Mouse (Mus musculus): Measurements from ENCODE around the gene Sgk1. TPM values are rescaled to one million over a fixed set of nuclear protein-coding genes. Genes with fewer than 3 reads are reported as not detected.

Gene Sgk1
- polyA plus RNA-seq, 1 experiment from 2014 or later: 150 TPM

DNA sequence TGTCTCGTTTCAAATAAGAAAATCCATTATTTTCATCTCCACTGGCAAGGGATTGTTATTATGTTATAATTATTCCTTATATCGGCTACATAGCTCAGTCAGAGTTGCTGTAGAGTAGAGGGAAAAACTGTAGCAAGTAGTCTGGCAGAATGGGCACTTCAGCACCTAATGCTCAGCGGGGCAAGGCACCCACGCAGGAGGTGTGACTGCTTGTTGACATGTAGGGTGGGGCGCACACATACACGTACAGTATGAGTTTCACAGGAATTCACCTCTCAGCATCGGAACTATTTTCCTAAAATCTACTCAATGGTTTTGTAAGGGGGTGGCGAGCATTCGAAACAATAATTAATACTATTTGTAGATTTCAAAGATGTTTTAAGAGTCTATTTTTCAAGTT, 28.4 kb downstream of the Sgk1 start:
- WGBS: 86% methylated on average over 9 of the region's 9 CpGs
- no peaks in the 10 kb centered on the region for H3K36me3 ChIP-seq (ENCODE audit: insufficient read depth, low read length)
- no peaks in the 10 kb centered on the region for H3K27me3 ChIP-seq (ENCODE audit: insufficient read depth, low read length)
- no peak overlapping the region for H3K27ac ChIP-seq
- H3K9ac ChIP-seq (ENCODE audit: low read depth, low read length): no peak overlapping the region
- no peak overlapping the region for H3K4me3 ChIP-seq (replicated peaks; ENCODE audit: low read depth, low read length)
- TF ChIP-seq CTCF (IDR thresholded peaks at IDR 0.05; ENCODE audit: low read depth): no peak
- no peak overlapping the region for H3K4me2 ChIP-seq (ENCODE audit: low read length)
- ATAC-seq (replicated peaks; ENCODE audit: low FRiP score, low read depth) (no peak), DNase-seq (ENCODE audit: low spot score) (no peak)
- H3K9me3 ChIP-seq (replicated peaks; ENCODE audit: low read length): no peaks in the 10 kb centered on the region
- no peaks in the 10 kb centered on the region for H3K4me1 ChIP-seq (replicated peaks; ENCODE audit: insufficient read depth, low read length)

DNA sequence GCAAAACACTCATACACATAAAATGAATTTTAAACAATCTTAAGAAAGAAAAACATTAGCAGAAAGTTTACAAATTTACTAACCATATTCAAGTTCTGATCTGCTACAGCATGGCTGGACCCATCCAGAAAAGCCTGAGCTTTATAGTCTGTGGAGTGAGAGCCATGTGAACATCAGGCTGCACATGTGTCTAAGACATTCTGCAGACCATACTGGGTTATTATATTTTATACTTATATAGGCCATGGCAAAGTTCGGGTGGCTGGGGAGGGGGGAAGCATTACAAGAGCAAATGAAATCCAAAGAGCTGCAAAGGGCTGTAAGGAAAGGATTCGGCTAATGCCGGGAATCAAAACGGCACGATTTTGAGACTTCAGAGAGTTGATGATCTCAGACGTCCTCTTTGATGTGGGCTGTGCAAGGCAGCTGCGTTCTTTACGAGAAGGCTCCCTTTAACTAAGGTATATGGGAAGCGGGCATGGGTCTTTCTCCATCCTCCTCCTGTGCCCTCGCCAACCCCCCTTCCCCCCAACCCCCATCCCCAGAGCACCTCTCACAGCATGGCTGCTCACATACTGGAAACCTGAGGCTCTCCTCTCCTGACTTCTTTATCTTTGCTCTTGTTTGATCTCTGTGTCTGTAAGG, 29.4 kb downstream of the Sgk1 start:
- no peak for TF ChIP-seq CTCF (IDR thresholded peaks at IDR 0.05; ENCODE audit: low read depth)
- Histone ChIP-seq H3K4me2 (ENCODE audit: low read length) (no peak overlapping the region), H3K36me3 (ENCODE audit: insufficient read depth, low read length) (no peaks in the 10 kb centered on the region), H3K4me1 (replicated peaks; ENCODE audit: insufficient read depth, low read length) (no peaks in the 10 kb centered on the region), H3K4me3 (replicated peaks; ENCODE audit: low read depth, low read length) (no peak overlapping the region), H3K27ac (no peak overlapping the region), H3K9ac (ENCODE audit: low read depth, low read length) (no peak overlapping the region), H3K27me3 (ENCODE audit: insufficient read depth, low read length) (no peaks in the 10 kb centered on the region), H3K9me3 (replicated peaks; ENCODE audit: low read length) (no peaks in the 10 kb centered on the region)
- ATAC-seq (replicated peaks; ENCODE audit: low FRiP score, low read depth) (no peak), DNase-seq (ENCODE audit: low spot score) (no peak)
- WGBS: 73% methylated on average over 10 of the region's 10 CpGs

GRCm38 (mm10) chr10:21914751-21915150, 32.8 kb downstream of the Sgk1 start:
- H3K9me3 ChIP-seq (replicated peaks; ENCODE audit: low read length): no peaks in the 10 kb centered on the region
- H3K4me3 ChIP-seq (replicated peaks; ENCODE audit: low read depth, low read length): no peak overlapping the region
- no peak overlapping the region for H3K4me2 ChIP-seq (ENCODE audit: low read length)
- no peaks in the 10 kb centered on the region for H3K4me1 ChIP-seq (replicated peaks; ENCODE audit: insufficient read depth, low read length)
- no peak overlapping the region for H3K27ac ChIP-seq
- no peaks in the 10 kb centered on the region for H3K36me3 ChIP-seq (ENCODE audit: insufficient read depth, low read length)
- ATAC-seq (replicated peaks; ENCODE audit: low FRiP score, low read depth) (no peak), DNase-seq (ENCODE audit: low spot score) (no peak)
- no peak overlapping the region for H3K9ac ChIP-seq (ENCODE audit: low read depth, low read length)
- H3K27me3 ChIP-seq (ENCODE audit: insufficient read depth, low read length): no peaks in the 10 kb centered on the region
- TF ChIP-seq CTCF (IDR thresholded peaks at IDR 0.05; ENCODE audit: low read depth): no peak
- 46% methylated on average over 1 of the region's 1 CpGs for WGBS

DNA sequence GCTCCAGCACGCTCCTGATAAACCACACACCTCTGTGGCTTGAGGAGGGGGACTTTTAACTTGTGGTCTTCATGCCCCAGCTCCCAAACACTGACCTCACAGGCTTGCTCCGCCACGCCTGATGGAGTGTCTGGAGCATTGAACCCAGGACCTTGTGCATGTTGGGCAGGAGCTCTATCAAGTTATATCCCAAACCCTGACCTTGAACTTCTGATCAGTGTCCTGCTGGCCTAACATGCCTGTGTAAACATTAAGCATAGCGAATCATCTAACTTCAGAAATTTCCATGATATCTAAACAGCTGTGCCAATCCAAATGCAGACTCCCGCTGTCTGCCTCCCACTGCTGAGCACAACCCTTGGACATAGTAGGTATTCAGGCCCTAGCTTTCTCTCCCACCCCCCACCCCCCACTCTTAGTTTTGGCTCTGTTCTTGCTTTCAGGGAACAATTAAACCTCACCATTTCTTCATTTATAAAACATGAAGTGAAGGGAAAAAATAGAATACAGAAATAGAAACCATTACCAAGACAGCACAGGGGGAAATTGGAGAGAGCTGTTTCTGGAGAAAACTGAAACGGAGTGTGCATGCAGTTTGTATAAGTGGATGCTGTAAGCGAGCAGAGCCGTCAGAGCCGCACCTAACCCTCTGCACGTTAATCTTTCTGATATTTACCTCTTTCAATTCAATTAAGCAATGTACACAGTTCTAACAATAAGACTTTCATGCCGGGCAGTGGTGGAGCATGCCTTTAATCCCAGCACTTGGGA, 34.5 kb downstream of the Sgk1 start:
- TF ChIP-seq CTCF (IDR thresholded peaks at IDR 0.05; ENCODE audit: low read depth): no peak
- 79% methylated on average over 11 of the region's 11 CpGs for WGBS
- H3K27ac ChIP-seq: no peak overlapping the region
- no peaks in the 10 kb centered on the region for H3K4me1 ChIP-seq (replicated peaks; ENCODE audit: insufficient read depth, low read length)
- no peak overlapping the region for H3K9ac ChIP-seq (ENCODE audit: low read depth, low read length)
- H3K9me3 ChIP-seq (replicated peaks; ENCODE audit: low read length): no peaks in the 10 kb centered on the region
- no peak for ATAC-seq (replicated peaks; ENCODE audit: low FRiP score, low read depth)
- no peak overlapping the region for H3K4me3 ChIP-seq (replicated peaks; ENCODE audit: low read depth, low read length)
- no peak for DNase-seq (ENCODE audit: low spot score)
- no peaks in the 10 kb centered on the region for H3K36me3 ChIP-seq (ENCODE audit: insufficient read depth, low read length)
- no peaks in the 10 kb centered on the region for H3K27me3 ChIP-seq (ENCODE audit: insufficient read depth, low read length)
- no peak overlapping the region for H3K4me2 ChIP-seq (ENCODE audit: low read length)

- no peak overlapping the region for H3K4me3 ChIP-seq (replicated peaks; ENCODE audit: low read depth, low read length)
- no peak overlapping the region for H3K27ac ChIP-seq
- no peaks in the 10 kb centered on the region for H3K36me3 ChIP-seq (ENCODE audit: insufficient read depth, low read length)
- H3K9ac ChIP-seq (ENCODE audit: low read depth, low read length): no peak overlapping the region
- DNase-seq (ENCODE audit: low spot score): no peak
- no peak for TF ChIP-seq CTCF (IDR thresholded peaks at IDR 0.05; ENCODE audit: low read depth)
- no peaks in the 10 kb centered on the region for H3K27me3 ChIP-seq (ENCODE audit: insufficient read depth, low read length)
- no peaks in the 10 kb centered on the region for H3K9me3 ChIP-seq (replicated peaks; ENCODE audit: low read length)
- no peak overlapping the region for H3K4me2 ChIP-seq (ENCODE audit: low read length)
- no peak for ATAC-seq (replicated peaks; ENCODE audit: low FRiP score, low read depth)
- H3K4me1 ChIP-seq (replicated peaks; ENCODE audit: insufficient read depth, low read length): no peaks in the 10 kb centered on the region; the same call in none of the 2 replicates
- WGBS: 90% methylated on average over 6 of the region's 6 CpGs
Observed at GRCm38 (mm10) chr10:21918016-21918749, 36.2 kb downstream of the Sgk1 start.

GRCm38 (mm10) chr10:21918750-21919145, 36.8 kb downstream of the Sgk1 start:
- H3K9ac ChIP-seq (ENCODE audit: low read depth, low read length): no peak overlapping the region
- H3K36me3 ChIP-seq (ENCODE audit: insufficient read depth, low read length): no peaks in the 10 kb centered on the region
- WGBS: 91% methylated on average over 7 of the region's 7 CpGs
- no peak overlapping the region for H3K27ac ChIP-seq
- peaks cover 5% of the 10 kb centered on the region for H3K4me1 ChIP-seq (replicated peaks; ENCODE audit: insufficient read depth, low read length)
- no peak for DNase-seq (ENCODE audit: low spot score)
- H3K9me3 ChIP-seq (replicated peaks; ENCODE audit: low read length): no peaks in the 10 kb centered on the region
- no peak for TF ChIP-seq CTCF (IDR thresholded peaks at IDR 0.05; ENCODE audit: low read depth)
- no peak for ATAC-seq (replicated peaks; ENCODE audit: low FRiP score, low read depth)
- H3K4me2 ChIP-seq (ENCODE audit: low read length): no peak overlapping the region
- no peak overlapping the region for H3K4me3 ChIP-seq (replicated peaks; ENCODE audit: low read depth, low read length)
- no peaks in the 10 kb centered on the region for H3K27me3 ChIP-seq (ENCODE audit: insufficient read depth, low read length)

Data from kidney, postnatal 0 days (tissue).